Mouse (Mus musculus) megakaryocyte, adult 5-6 weeks (primary cell): ENCODE measurements around the gene Icos. TPM values are rescaled to one million over a fixed set of nuclear protein-coding genes. Genes with fewer than 3 reads are reported as not detected.
A peak's percentile ranks its signal among the peaks of the same experiment; 100 is the strongest.

Experiments used
- ATAC-seq: 2 replicates; pipeline ENCODE4 v1.8.0; 2016; ENCODE audit warnings: mild to moderate bottlenecking, inconsistent platforms; ENCODE audit not compliant: poor library complexity, severe bottlenecking
- total RNA-seq, 2 experiments: library from RNA; stranded (forward) in 1 of 2; stranded (reverse) in 1 of 2; fragments of 153-499, 151-499 nt in 1 of 2; fragments of 221-1000, 200-1000 nt in 1 of 2; gene quantifications; 2 replicates each; pipeline versions ENCODE4 v1.2.3 to v1.2.4; 2015 to 2017

The Icos gene
- total RNA-seq, 2 experiments from 2014 or later = 0.18 to 1.2 TPM

GRCm38 (mm10) chr1:60961080-60961479, 16.6 kb upstream of the Icos start:
- ATAC-seq = peak; percentile 85

GRCm38 (mm10) chr1:60962095-60962494, 15.6 kb upstream of the Icos start:
- ATAC-seq = no peak

- no peak for ATAC-seq
Observed at GRCm38 (mm10) chr1:60967521-60967920, 10.2 kb upstream of the Icos start.

- ATAC-seq = no peak
Observed at GRCm38 (mm10) chr1:60970846-60971245, 6.9 kb upstream of the Icos start.

- ATAC-seq = no peak
Observed at GRCm38 (mm10) chr1:60974221-60974620, 3.5 kb upstream of the Icos start.

GRCm38 (mm10) chr1:60975646-60976294, 2.0 kb upstream of the Icos start:
- ATAC-seq = no peak

- no peak for ATAC-seq
Observed at GRCm38 (mm10) chr1:60979126-60979842, 1.6 kb downstream of the Icos start.

- ATAC-seq = no peak
Observed at GRCm38 (mm10) chr1:60979843-60980235, 2.1 kb downstream of the Icos start.

GRCm38 (mm10) chr1:60985075-60985474, 7.3 kb downstream of the Icos start:
- no peak for ATAC-seq

GRCm38 (mm10) chr1:60986141-60986540, 8.4 kb downstream of the Icos start:
- ATAC-seq = no peak

GRCm38 (mm10) chr1:60989086-60989485, 11.4 kb downstream of the Icos start:
- no peak for ATAC-seq

- 0 out of 2 replicates have a peak, but pooled peaks have one; percentile 33 for ATAC-seq
Observed at GRCm38 (mm10) chr1:60990305-60990704, 12.6 kb downstream of the Icos start.

GRCm38 (mm10) chr1:60998008-60998557, 20.4 kb downstream of the Icos start:
- ATAC-seq = no peak

GRCm38 (mm10) chr1:60998689-60999088, 21.0 kb downstream of the Icos start:
- no peak for ATAC-seq

GRCm38 (mm10) chr1:61001786-61002354, 24.1 kb downstream of the Icos start:
- no peak for ATAC-seq

GRCm38 (mm10) chr1:61006229-61006628, 28.5 kb downstream of the Icos start:
- ATAC-seq = no peak

- ATAC-seq = no peak
Observed at GRCm38 (mm10) chr1:61007516-61007915, 29.8 kb downstream of the Icos start.

GRCm38 (mm10) chr1:61016578-61017118, 38.9 kb downstream of the Icos start:
- ATAC-seq = no peak

- ATAC-seq = no peak
Observed at GRCm38 (mm10) chr1:61026712-61027111, 49.0 kb downstream of the Icos start.

- ATAC-seq = no peak
Observed at GRCm38 (mm10) chr1:61027519-61027918, 49.8 kb downstream of the Icos start.

- no peak for ATAC-seq
Observed at GRCm38 (mm10) chr1:61029919-61030318, 52.2 kb downstream of the Icos start.
